Mouse (Mus musculus) spleen, adult 12 weeks (tissue): ENCODE results near the gene Pde4b.

Experiments
- DNase-seq: peaks from one replicate; pipeline ENCODE4 v3.0.0; 2022; ENCODE audit warnings: low spot score

The Pde4b gene

GRCm38 (mm10) chr4:102612596-102612995 is 525.3 kb downstream of the Pde4b start:
- no peak for DNase-seq

- DNase-seq = no peak
Observed at GRCm38 (mm10) chr4:102617774-102618173, 530.4 kb downstream of the Pde4b start.

- no peak for DNase-seq
Observed at GRCm38 (mm10) chr4:102618609-102619008, 531.3 kb downstream of the Pde4b start.

- no peak for DNase-seq
Observed at GRCm38 (mm10) chr4:102620179-102620910, 533.0 kb downstream of the Pde4b start.

GRCm38 (mm10) chr4:102621120-102621519 is 533.8 kb downstream of the Pde4b start:
- no peak for DNase-seq

GRCm38 (mm10) chr4:102622977-102623376 is 535.6 kb downstream of the Pde4b start:
- DNase-seq = no peak

- DNase-seq = no peak
Observed at GRCm38 (mm10) chr4:102623789-102624611, 536.7 kb downstream of the Pde4b start.

GRCm38 (mm10) chr4:102624937-102625336 is 537.6 kb downstream of the Pde4b start:
- DNase-seq = no peak

GRCm38 (mm10) chr4:102627799-102628198 is 540.5 kb downstream of the Pde4b start:
- no peak for DNase-seq

GRCm38 (mm10) chr4:102629621-102630020 is 542.3 kb downstream of the Pde4b start:
- no peak for DNase-seq

GRCm38 (mm10) chr4:102630261-102630660 is 542.9 kb downstream of the Pde4b start:
- DNase-seq = no peak

GRCm38 (mm10) chr4:102631624-102632023 is 544.3 kb downstream of the Pde4b start:
- no peak for DNase-seq

- DNase-seq = no peak
Observed at GRCm38 (mm10) chr4:102633241-102633640, 545.9 kb downstream of the Pde4b start.

GRCm38 (mm10) chr4:102635258-102635657 is 547.9 kb downstream of the Pde4b start:
- no peak for DNase-seq

GRCm38 (mm10) chr4:102635944-102636343 is 548.6 kb downstream of the Pde4b start:
- DNase-seq = no peak

GRCm38 (mm10) chr4:102637348-102637910 is 550.1 kb downstream of the Pde4b start:
- no peak for DNase-seq

- no peak for DNase-seq
Observed at GRCm38 (mm10) chr4:102640942-102641341, 553.6 kb downstream of the Pde4b start.

- DNase-seq = no peak
Observed at GRCm38 (mm10) chr4:102644062-102644461, 556.7 kb downstream of the Pde4b start.

- no peak for DNase-seq
Observed at GRCm38 (mm10) chr4:102647056-102647455, 559.7 kb downstream of the Pde4b start.

GRCm38 (mm10) chr4:102655331-102655730 is 568.0 kb downstream of the Pde4b start:
- DNase-seq = no peak

- DNase-seq = no peak
Observed at GRCm38 (mm10) chr4:102656494-102657036, 569.2 kb downstream of the Pde4b start.
